Mouse (Mus musculus) thymus, adult 2 months (tissue): ENCODE measurements around the gene Dgki.

ENCODE experiments used
- CTCF ChIP-seq: fragments of 200-500 bp; IDR thresholded peaks from 2 replicates; pipeline ENCODE4 v1.5.1; 2012; ENCODE audit warnings: mild to moderate bottlenecking, control low read depth, low read length, moderate library complexity, borderline replicate concordance; ENCODE audit not compliant: control insufficient read depth, poor library complexity, insufficient read depth; ENCODE audit errors: extremely low read depth
- POLR2A ChIP-seq: fragments of 200-500 bp; IDR thresholded peaks from 2 replicates; pipeline ENCODE4 v1.6.1; 2012; ENCODE audit warnings: mild to moderate bottlenecking, low read length, control low read depth, moderate library complexity; ENCODE audit not compliant: control insufficient read depth, poor library complexity, insufficient read depth; ENCODE audit errors: extremely low read depth

- TF ChIP-seq CTCF (no peak), POLR2A (no peak)
These were observed 9.3 kb downstream of the Dgki start for GRCm38 (mm10) chr6:37290691-37291090.
